Mouse (Mus musculus) c-Kit-positive CD71-negative TER-119-negative erythroid progenitor cells, embryonic 14.5 days (primary cell): ENCODE results near the gene Nek11.

Experiments
- DNase-seq: peaks from one replicate; pipeline ENCODE4 v3.0.0-alpha.2; 2013; ENCODE audit warnings: low read depth

The Nek11 gene

GRCm38 (mm10) chr9:105395218-105395627, at the start of gene Nek11, which contains the start of gene Aste1:
Gene Nek11, minus strand, starts transcription at chr9:105395524.
Gene Aste1, plus strand, starts transcription at chr9:105395392.
- peak; percentile 90 for DNase-seq

- DNase-seq: no peak
Observed at GRCm38 (mm10) chr9:105408549-105408948, 13.2 kb upstream of the Nek11 start.

- DNase-seq: no peak
Observed at GRCm38 (mm10) chr9:105394720-105395119, 604 bp downstream of the Nek11 start.

GRCm38 (mm10) chr9:105390616-105391015, 4.7 kb downstream of the Nek11 start:
- DNase-seq: no peak

GRCm38 (mm10) chr9:105389289-105389688, 6.0 kb downstream of the Nek11 start:
- peak; percentile 50 for DNase-seq

GRCm38 (mm10) chr9:105387403-105387802, 7.9 kb downstream of the Nek11 start:
- DNase-seq: no peak

GRCm38 (mm10) chr9:105379533-105380145, 15.7 kb downstream of the Nek11 start:
- DNase-seq: no peak

GRCm38 (mm10) chr9:105377622-105378021, 17.7 kb downstream of the Nek11 start:
- DNase-seq: no peak

- DNase-seq: no peak
Observed at GRCm38 (mm10) chr9:105376954-105377530, 18.3 kb downstream of the Nek11 start.

GRCm38 (mm10) chr9:105376411-105376810, 18.9 kb downstream of the Nek11 start:
- no peak for DNase-seq

GRCm38 (mm10) chr9:105374361-105374760, 21.0 kb downstream of the Nek11 start:
- DNase-seq: no peak

GRCm38 (mm10) chr9:105368605-105369004, 26.7 kb downstream of the Nek11 start:
- no peak for DNase-seq

GRCm38 (mm10) chr9:105366199-105366598, 29.1 kb downstream of the Nek11 start:
- no peak for DNase-seq

GRCm38 (mm10) chr9:105363520-105364231, 31.6 kb downstream of the Nek11 start:
- DNase-seq: no peak

- no peak for DNase-seq
Observed at GRCm38 (mm10) chr9:105362181-105362580, 33.1 kb downstream of the Nek11 start.

- DNase-seq: no peak
Observed at GRCm38 (mm10) chr9:105349034-105349433, 46.3 kb downstream of the Nek11 start.

- DNase-seq: no peak
Observed at GRCm38 (mm10) chr9:105348242-105349031, 46.9 kb downstream of the Nek11 start.

- no peak for DNase-seq
Observed at GRCm38 (mm10) chr9:105342994-105343656, 52.2 kb downstream of the Nek11 start.

- no peak for DNase-seq
Observed at GRCm38 (mm10) chr9:105342565-105342964, 52.8 kb downstream of the Nek11 start.

GRCm38 (mm10) chr9:105332436-105333016, 62.8 kb downstream of the Nek11 start:
- no peak for DNase-seq

GRCm38 (mm10) chr9:105321856-105322255, 73.5 kb downstream of the Nek11 start:
- DNase-seq: no peak
